Mouse (Mus musculus) stomach, postnatal 0 days (tissue): ENCODE results near the gene Daam1.

Experiments
- CTCF ChIP-seq: IDR thresholded peaks from 2 replicates; pipeline ENCODE4 v1.5.1; 2016; ENCODE audit warnings: antibody characterized with exemption, low read depth, mild to moderate bottlenecking, moderate library complexity
- EP300 ChIP-seq: optimal IDR thresholded peaks from 2 replicates; pipeline ENCODE3; 2016; ENCODE audit warnings: antibody characterized with exemption

DNA sequence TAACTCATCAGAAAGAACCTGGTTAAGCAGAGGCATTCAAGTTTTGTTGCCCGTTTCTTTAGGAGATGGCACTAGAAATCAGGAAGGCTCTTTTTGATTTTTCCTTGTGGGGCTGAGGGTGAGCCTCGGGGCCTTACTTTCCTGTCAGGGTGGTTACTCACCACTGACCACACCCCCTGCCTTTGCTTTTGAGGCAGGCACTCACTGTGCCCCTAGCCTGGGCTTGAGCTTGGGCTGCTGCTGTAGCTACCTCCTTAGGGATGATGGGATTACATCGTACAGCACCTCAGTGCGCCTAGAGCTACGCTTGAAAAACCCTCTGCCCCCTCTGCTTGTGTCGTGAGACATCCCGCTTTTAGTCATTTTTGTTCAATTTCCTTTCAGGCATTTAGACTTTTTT, 115.0 kb downstream of the Daam1 start:
- TF ChIP-seq EP300 (no peak), CTCF (no peak)
